Mouse (Mus musculus) myocyte (in vitro differentiated cells): Measurements from ENCODE around the gene Lrriq1.

Experiments used
- CEBPB ChIP-seq: IDR thresholded peaks from 2 replicates; pipeline ENCODE4 v1.6.1; 2011; ENCODE audit warnings: mild to moderate bottlenecking, moderate library complexity; ENCODE audit not compliant: poor library complexity, insufficient read depth, severe bottlenecking
- E2F4 ChIP-seq: IDR thresholded peaks from one replicate; pipeline ENCODE4 v1.6.1; 2011; ENCODE audit warnings: mild to moderate bottlenecking, control low read depth, moderate library complexity; ENCODE audit not compliant: insufficient read depth
- MAX ChIP-seq: IDR thresholded peaks from one replicate; pipeline ENCODE4 v1.6.1; 2011; ENCODE audit warnings: low read depth, mild to moderate bottlenecking, control low read depth
- MYOD1 ChIP-seq, 3 experiments: IDR thresholded peaks; one replicate each; pipeline ENCODE4 v1.6.1; 2011; ENCODE audit warnings: control low read depth in 2 of 3, low read depth in 2 of 3, mild to moderate bottlenecking in 2 of 3, moderate library complexity in 1 of 3; ENCODE audit not compliant: insufficient read length in 2 of 3, control insufficient read depth in 1 of 3
- POLR2A ChIP-seq: IDR thresholded peaks from one replicate; pipeline ENCODE4 v1.6.1; 2011; ENCODE audit warnings: low read depth, mild to moderate bottlenecking, control low read depth, moderate library complexity; ENCODE audit not compliant: insufficient read length
- POLR2AphosphoS2 ChIP-seq: IDR thresholded peaks from one replicate; pipeline ENCODE4 v1.6.1; 2011; ENCODE audit warnings: low read depth, control low read depth; ENCODE audit not compliant: insufficient read length
- REST ChIP-seq: IDR thresholded peaks from one replicate; pipeline ENCODE4 v1.6.1; 2011; ENCODE audit warnings: mild to moderate bottlenecking, control low read depth, moderate library complexity; ENCODE audit not compliant: insufficient read depth, insufficient read length
- TCF12 ChIP-seq: IDR thresholded peaks from one replicate; pipeline ENCODE4 v1.6.1; 2011; ENCODE audit warnings: mild to moderate bottlenecking, control low read depth; ENCODE audit not compliant: poor library complexity, insufficient read depth, severe bottlenecking
- USF1 ChIP-seq: IDR thresholded peaks from one replicate; pipeline ENCODE4 v1.6.1; 2011; ENCODE audit warnings: low read depth, mild to moderate bottlenecking, control low read depth, moderate library complexity

GRCm38 (mm10) chr10:103108090-103108489 lies 128.0 kb downstream of the Lrriq1 start:
- no peak for TF ChIP-seq POLR2AphosphoS2
- no peak for TF ChIP-seq MAX
- no peak for TF ChIP-seq POLR2A
- TF ChIP-seq USF1: no peak
- no peak for TF ChIP-seq MYOD1 (IDR thresholded peaks at IDR 0.05; ENCODE audit: control insufficient read depth in 1 of 3, insufficient read length in 2 of 3, low read depth in 2 of 3)
- no peak for TF ChIP-seq CEBPB
- no peak for TF ChIP-seq TCF12
- TF ChIP-seq E2F4: no peak
- TF ChIP-seq REST: no peak
